Mouse (Mus musculus) brain, embryonic 14.5 days (tissue): ENCODE measurements around the gene Gatb.

Experiments used
- CTCF ChIP-seq: fragments of 200-500 bp; IDR thresholded peaks from 2 replicates; pipeline ENCODE4 v1.5.1; 2012; ENCODE audit warnings: inconsistent platforms, mild to moderate bottlenecking, moderate library complexity, borderline replicate concordance; ENCODE audit not compliant: insufficient read depth, insufficient read length; ENCODE audit errors: extremely low read depth
- POLR2A ChIP-seq: fragments of 200-500 bp; IDR thresholded peaks from 2 replicates; pipeline ENCODE4 v1.6.1; 2012; ENCODE audit warnings: mild to moderate bottlenecking, inconsistent platforms, borderline replicate concordance; ENCODE audit not compliant: poor library complexity, insufficient read depth, insufficient read length, severe bottlenecking; ENCODE audit errors: extremely low read depth

GRCm38 (mm10) chr3:85698496-85698895 lies 124.6 kb downstream of the Gatb start:
- no peak for TF ChIP-seq CTCF
- no peak for TF ChIP-seq POLR2A
